Mouse (Mus musculus): ENCODE data around the gene Gcn1l1.

Gcn1l1 gene

GRCm38 (mm10) chr5:115535635-115536034, 29.4 kb upstream of the Gcn1l1 start:
- DNase-seq, result no peak

GRCm38 (mm10) chr5:115538017-115538692, 26.9 kb upstream of the Gcn1l1 start:
- DNase-seq, result peak; percentile 64 to 68

- peak; percentile 88 to 96 for DNase-seq
Observed at GRCm38 (mm10) chr5:115538693-115539043, 26.4 kb upstream of the Gcn1l1 start.

- DNase-seq, result no peak
Observed at GRCm38 (mm10) chr5:115542635-115543384, 22.2 kb upstream of the Gcn1l1 start.

GRCm38 (mm10) chr5:115543509-115544253, 21.4 kb upstream of the Gcn1l1 start:
- DNase-seq, result peak; percentile 85 to 94

GRCm38 (mm10) chr5:115544655-115545185, 20.3 kb upstream of the Gcn1l1 start:
- no peak for DNase-seq

- no peak for DNase-seq
Observed at GRCm38 (mm10) chr5:115545636-115546035, 19.4 kb upstream of the Gcn1l1 start.

- DNase-seq, result no peak
Observed at GRCm38 (mm10) chr5:115546536-115546935, 18.5 kb upstream of the Gcn1l1 start.

GRCm38 (mm10) chr5:115547014-115547413, 18.0 kb upstream of the Gcn1l1 start:
- no peak for DNase-seq

GRCm38 (mm10) chr5:115547421-115547820, 17.6 kb upstream of the Gcn1l1 start:
- no peak for DNase-seq

GRCm38 (mm10) chr5:115548501-115549285, 16.4 kb upstream of the Gcn1l1 start:
- DNase-seq, result no peak

GRCm38 (mm10) chr5:115550482-115551005, 14.5 kb upstream of the Gcn1l1 start:
- DNase-seq, result no peak

GRCm38 (mm10) chr5:115551386-115551785, 13.7 kb upstream of the Gcn1l1 start:
- no peak for DNase-seq

GRCm38 (mm10) chr5:115551799-115552198, 13.3 kb upstream of the Gcn1l1 start:
- DNase-seq, result no peak

GRCm38 (mm10) chr5:115553801-115554420, 11.1 kb upstream of the Gcn1l1 start:
- DNase-seq, result no peak

- peak in 1 of 2 experiments; percentile 51 for DNase-seq
Observed at GRCm38 (mm10) chr5:115554536-115555291, 10.3 kb upstream of the Gcn1l1 start.

GRCm38 (mm10) chr5:115556217-115556616, 8.8 kb upstream of the Gcn1l1 start:
- peak; percentile 78 to 81 for DNase-seq

- DNase-seq, result no peak
Observed at GRCm38 (mm10) chr5:115558182-115558794, 6.8 kb upstream of the Gcn1l1 start.

- peak; percentile 99 to 100 for DNase-seq
Observed at GRCm38 (mm10) chr5:115559237-115560101, 5.6 kb upstream of the Gcn1l1 start, which contains the start of gene Rplp0. Gene Rplp0 (plus strand): TSS chr5:115559467.

Data from kidney, adult 8-10 months (tissue).